Mouse (Mus musculus): ENCODE measurements around the gene Dab2ip.

- no peak for TF ChIP-seq POLR2A (IDR thresholded peaks at IDR 0.05; ENCODE audit: borderline replicate concordance, low read depth, low read length)
- TF ChIP-seq CTCF (IDR thresholded peaks at IDR 0.05; ENCODE audit: low read depth, low read length), result no peak
Measured at GRCm38 (mm10) chr2:35627298-35627898, 69.3 kb downstream of the Dab2ip start.
